Mouse (Mus musculus) pancreas, adult 10 weeks (tissue): Measurements from ENCODE around the gene Triml1. TPM values are rescaled to one million over a fixed set of nuclear protein-coding genes. Genes with fewer than 3 reads are reported as not detected.

Source experiments
- polyA plus RNA-seq: library from polyadenylated mRNA; stranded (reverse); fragments of 350-450 nt; fragmentation: Illumina TruSeq; extraction: RNeasy Lipid Tissue Mini Kit (QIAGEN cat#74804); gene quantifications from one replicate; pipeline ENCODE4 v1.2.3, GENCODE M21; 2015; ENCODE audit warnings: low read depth, low replicate concordance; ENCODE audit not compliant: insufficient read depth

Gene Triml1
- not detected for polyA plus RNA-seq

DNA sequence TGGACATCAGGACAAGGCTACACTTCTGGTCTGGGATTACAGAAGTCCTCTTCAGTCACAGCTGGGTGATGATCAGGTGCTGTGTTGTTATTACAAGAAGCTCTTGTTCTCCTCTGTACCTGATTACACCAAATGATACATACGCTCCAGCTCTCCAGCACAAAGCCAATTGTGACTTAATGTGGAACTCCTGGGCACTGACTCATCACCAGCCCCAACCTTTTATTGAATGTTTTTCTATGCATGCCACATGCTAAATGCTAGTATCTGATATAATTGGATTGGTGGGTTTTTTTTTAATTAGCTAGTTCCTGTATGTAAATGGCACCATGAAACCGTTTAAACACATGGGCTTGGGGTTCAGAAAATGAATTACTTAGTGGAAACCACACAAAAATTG lies at the start of gene Triml1:
Gene Triml1, minus strand, starts transcription at position 101 of the 400 bp plus-strand sequence.

DNA sequence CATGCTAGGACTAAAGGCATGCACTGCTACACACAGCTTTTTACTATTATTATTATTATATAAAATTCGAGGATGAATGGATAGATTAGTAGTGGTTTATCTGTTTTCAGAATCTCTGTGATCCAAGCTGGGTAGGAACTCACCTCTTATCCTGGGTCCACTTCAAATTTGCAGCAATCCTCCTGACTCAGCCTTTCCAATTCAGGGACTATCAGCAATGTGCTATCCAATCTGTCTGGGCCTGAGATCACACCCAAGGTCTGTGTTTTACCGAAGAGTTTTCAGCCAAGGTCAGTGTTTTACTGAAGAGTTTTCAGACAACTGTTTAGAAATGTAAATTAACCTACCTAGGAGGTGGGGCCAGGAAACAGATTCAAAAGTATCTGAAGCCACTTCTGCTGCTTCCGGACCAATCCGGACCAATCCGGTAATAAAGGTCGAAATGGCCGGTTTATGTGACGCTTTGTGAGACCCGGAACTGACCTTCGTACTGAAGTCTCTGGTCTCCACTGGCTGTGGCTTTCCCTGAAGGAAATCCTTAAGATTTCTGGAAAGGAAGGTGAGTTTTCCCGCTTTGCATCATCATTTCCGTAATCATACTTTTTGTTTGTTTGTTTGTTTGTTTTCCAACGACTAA lies 38.9 kb upstream of the Triml1 start, which contains the start of gene Triml2:
Gene Triml2, plus strand, starts transcription at position 488 of the 637 bp plus-strand sequence.

Other genes with a start within 250 kb of the Triml1 start
- gene Triml2, start 39.1 kb upstream of the Triml1 start, polyA plus RNA-seq, result not detected
- gene Zfp42, start 165.5 kb upstream of the Triml1 start, polyA plus RNA-seq, result not detected